Mouse (Mus musculus) CH12.LX (cell line): ENCODE data around the gene Matn3.

Experiments used
- CTCF ChIP-seq, 2 experiments: IDR thresholded peaks in 1 of 2; conservative IDR thresholded peaks in 1 of 2; 2 replicates each; pipeline ENCODE4 v1.5.1; 2011 to 2012; ENCODE audit warnings: low read depth in 2 of 2, low read length in 2 of 2, improper control_type of control experiment in 1 of 2, inconsistent platforms in 1 of 2, mild to moderate bottlenecking in 1 of 2, moderate library complexity in 1 of 2
- POLR2A ChIP-seq: IDR thresholded peaks from 2 replicates; pipeline ENCODE4 v1.6.1; 2011; ENCODE audit warnings: low read depth, mild to moderate bottlenecking, improper control_type of control experiment, low read length

DNA sequence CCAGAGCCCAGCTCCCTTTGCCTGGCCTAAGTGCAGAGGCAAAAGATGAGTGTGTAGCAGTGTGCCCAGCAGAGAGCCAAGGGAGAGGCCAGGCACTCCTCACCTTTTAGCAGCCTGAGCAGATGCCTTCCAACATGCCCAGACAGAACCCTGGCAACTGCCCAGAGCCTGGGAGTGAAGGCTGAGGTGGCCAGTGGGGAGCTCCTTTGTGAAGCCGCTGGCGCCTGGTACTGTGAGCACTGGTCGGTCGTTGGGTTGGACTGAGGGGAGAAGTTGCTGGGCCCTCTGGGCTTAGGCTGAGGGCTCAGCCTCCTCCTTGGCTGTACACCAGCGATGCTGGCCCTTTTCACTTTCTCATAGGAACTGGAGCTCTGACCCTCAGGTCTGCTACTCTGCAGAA lies 31.4 kb upstream of the Matn3 start:
- TF ChIP-seq POLR2A = no peak
- TF ChIP-seq CTCF (conservative IDR thresholded peaks at IDR 0.05 in 1 of 2, IDR thresholded peaks at IDR 0.05 in 1 of 2; ENCODE audit: low read depth in 2 of 2, low read length in 2 of 2) = no peak
